Mouse (Mus musculus) B cell, adult 2 months (primary cell): Measurements from ENCODE around the gene Prss12.

Experiments
- DNase-seq, 2 experiments: peaks; one replicate each; pipeline ENCODE4 v3.0.0; 2022

The Prss12 gene

GRCm38 (mm10) chr3:123543585-123544304, 97.0 kb downstream of the Prss12 start:
- no peak for DNase-seq

- no peak for DNase-seq
Measured at GRCm38 (mm10) chr3:123550487-123550886, 103.8 kb downstream of the Prss12 start.

DNA sequence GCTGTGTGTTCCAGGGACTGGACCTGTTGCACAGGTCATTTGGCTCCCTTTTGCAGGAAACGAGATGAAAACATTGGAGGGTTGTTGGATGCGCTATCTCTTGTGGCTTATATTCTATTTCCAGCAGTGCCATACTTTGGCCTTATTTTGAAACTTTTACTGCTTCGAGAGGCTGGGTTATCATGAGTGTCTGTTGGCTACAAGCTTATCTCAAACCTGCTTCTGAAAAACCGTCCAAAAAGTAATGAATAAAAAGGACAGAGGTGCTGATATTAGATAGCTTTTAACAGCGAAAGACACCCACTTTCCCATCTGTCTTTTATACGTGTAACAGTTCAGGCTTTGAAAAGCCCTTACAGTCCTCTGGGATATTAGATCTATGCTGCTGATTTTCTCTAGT, 107.2 kb downstream of the Prss12 start:
- DNase-seq, result no peak

DNA sequence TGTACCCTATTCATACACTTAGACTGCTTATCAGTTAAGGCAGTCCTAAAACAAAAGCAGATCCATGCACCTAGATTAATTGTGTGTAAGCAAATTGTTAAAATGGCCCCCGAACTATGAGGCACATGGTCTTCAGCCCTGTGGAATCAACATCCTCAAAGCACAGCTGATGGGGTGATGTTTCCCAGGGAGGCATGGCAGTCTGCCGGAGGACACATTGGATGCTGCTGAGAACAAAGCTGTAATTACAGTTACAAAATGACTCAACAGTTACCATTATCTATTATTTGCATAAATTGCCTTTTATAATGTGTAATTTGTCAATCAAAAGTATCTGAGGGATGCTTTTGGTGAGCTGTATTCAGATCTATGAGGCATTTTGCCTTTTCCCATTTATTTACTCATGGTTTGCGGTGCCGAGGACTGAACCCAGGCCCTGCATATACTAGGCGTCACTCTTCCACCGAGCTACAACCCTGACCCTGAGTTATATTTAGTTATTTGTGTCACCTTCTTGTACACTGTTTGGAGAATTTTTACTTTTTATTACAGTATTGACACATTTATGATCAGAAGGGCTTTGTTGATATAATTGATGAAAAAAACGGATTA, 108.6 kb downstream of the Prss12 start:
- no peak for DNase-seq
